Mouse (Mus musculus) right cerebral cortex, postnatal 10 days (tissue): Measurements from ENCODE around the gene Id2.

Experiments
- DNase-seq, 2 experiments: peaks; one replicate each; pipeline ENCODE4 v3.0.0; 2021; ENCODE audit warnings: low spot score in 2 of 2

The Id2 gene

DNA sequence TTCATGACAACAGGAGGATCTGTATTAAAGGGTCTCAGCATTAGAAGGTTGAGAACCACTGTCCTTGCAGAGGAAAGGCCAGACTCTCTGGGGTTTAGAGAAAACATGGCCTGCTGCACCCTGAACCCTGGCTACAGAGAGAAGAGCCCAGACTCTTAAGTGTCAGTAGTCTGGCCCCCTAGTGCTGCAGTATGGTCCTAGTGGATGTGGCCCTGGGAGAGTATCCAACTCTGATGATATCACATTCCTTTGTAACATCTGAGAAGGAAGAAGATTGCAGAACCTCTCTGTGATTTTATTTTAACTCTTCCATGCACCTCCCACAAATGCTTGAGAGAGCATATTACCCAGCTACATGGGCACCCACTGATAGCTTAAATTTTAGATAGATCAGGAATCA is 7.6 kb upstream of the Id2 start:
- no peak for DNase-seq

DNA sequence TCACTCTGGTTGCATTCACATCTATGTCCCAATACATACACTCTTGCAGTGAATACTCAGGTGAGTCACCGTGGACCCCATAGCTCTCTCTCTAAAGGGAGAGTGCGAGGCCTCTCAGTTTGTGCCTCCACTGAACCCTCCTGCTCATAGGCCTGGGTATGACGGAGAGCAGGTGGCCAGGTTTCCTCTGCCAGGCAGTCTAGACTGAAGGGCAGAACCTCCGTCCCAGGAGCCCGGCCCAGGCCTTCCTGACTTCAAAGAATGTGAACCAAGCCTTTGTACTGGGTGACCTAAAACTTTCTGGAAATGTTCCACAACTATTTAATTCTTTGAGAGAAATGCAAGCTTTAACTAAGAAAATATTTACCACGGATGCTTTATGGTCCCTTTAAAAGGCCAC is 7.0 kb upstream of the Id2 start:
- no peak for DNase-seq

DNA sequence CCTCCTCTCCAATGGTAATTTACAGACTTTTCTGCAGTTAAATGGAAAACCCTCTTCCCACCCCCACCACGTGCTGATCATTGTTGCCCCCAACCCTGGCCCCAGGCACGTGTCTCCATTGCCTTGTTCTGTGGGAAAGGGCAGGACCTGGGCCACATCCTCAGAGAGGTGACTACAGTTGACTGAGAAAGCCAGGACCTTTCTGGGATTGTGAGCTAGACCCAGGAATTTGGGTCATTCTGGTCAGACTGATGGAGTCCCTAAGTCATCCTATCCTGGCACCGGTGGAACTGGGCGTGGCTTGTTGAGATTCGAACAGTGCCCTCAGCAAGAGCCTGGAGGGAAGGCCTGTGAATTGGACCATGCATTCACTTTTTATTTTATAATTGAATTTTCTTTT is 4.4 kb upstream of the Id2 start:
- peak in 1 of 2 experiments; percentile 43 for DNase-seq

DNA sequence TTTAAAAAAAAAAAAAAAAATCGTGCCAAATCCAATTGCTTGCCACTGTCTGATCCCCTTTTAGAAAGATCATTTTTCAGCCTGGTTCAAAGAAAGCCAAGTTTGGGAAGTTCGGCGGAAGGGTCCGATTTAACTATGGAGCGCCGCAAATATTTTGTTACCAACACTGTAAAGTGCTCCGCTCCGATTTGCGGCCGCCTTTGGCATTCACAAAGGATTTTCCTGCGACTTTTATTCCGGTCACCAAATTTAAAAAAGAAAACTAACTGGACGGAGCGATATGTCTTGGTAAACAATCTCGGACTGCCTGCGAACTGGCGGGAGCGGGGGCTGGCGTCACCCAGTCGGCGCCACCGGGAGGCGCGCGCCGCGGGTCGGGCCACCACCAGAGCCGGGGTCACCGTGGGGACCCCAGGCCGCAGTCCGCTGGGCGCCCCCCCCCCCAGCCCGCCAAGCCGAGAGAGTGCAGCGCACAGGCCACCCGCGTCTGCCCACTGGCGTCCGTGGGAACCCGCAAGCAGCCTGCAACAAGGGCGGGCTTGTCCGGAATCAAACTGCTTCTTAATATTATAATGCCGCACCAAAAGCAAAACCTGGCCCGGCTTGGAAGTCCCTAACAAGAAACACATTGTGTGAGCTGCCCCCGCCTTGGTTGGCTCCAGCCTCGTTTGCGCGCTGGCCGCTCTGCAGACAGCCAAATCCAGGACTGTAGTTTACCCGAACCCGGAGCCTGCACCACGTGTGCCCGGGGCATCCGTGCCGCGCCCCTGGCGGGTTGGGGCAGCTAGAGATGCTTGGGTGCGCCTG is 3.7 kb upstream of the Id2 start:
- DNase-seq: peak; percentile 81 to 86

DNA sequence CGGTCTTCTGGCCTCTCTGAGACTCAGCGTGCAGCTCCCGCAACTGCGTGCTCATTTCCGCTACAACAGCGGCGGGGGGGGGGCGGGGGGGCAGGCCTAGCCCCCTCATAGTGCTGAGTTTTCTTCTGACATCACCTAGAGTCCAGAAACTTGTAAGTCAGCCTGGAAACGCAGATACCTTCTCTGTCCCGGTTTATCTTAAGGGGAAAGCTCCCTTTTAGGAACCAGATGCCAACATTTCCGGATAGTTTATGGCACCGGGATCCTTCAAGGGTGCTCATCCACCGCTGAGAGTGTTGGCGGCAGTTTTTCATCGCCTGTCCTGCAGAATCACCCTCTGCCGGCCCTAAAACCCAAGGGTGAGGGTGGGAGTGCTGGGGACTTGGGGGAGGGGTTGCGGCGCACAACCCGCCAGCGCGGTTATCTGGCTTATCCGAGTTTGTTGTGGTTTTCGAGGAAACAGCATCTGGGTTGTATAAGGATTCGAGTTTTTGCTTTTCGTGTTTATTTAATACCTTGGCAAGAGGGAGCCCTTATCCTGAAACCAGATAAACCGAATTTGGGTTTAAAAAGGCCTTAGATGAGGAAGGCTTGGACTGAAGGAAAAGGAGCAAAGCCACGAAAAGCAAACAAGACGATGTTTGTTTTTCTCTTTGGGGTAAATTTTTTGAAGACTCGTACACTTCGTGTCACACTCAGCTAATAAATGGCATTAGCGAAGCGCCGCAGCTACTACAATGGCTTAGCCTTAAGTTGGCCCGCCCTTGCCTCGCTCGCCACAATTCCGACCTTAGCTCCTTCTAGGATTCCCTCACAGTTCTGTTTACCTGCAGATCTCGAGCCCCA is 2.8 kb upstream of the Id2 start:
- peak in 1 of 2 experiments; percentile 39 for DNase-seq

DNA sequence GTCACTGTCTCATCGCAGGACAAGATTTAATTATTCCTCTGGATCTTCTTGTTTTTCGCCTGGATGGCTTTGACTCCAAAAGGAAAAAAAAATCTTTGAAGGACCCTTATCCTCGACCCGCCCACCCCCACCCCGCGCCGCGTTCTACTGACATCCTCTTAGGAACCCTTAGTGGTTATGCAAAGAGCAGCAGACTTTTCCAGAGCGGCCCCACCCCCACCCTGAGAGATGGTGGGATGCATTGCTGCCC is 2.3 kb upstream of the Id2 start:
- DNase-seq: peak; percentile 66

DNA sequence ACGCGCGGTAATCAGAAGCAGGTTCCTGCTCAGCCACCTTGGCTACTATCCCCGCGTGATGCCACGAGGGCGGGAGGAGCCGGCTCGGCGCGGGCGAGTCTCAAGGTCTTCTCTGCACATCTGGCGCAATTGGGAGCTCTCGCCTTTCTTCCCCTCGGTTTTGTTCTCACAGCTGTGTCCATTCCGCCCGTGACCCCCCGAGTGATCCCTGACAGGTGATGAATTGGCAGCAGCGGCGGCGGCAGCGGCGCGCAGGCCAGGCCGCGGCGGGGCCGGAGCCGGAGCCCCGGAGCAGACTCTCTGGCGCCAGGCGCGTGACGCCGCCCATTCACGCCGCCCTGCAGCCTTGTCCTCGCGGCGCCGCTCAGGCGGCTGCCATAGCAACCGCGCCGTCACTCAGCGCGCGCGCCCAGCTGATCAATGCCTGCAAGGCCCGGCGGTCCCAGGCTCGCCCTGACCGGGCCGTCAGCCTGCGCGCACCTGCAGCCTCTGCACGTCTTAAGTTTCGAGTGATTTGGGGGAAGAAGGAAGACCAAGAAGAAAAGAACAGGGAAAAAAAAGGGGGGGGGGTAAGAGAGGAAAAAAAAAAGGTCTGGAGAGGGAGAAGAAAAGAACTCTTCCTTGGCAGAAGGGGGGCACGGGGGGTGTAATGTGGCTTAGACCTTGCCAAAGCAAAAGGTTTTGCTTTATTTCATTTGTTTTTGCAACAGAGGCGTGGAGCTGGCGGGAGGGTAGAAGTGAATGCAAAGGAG is 1.8 kb upstream of the Id2 start:
- DNase-seq: peak; percentile 94 to 96

DNA sequence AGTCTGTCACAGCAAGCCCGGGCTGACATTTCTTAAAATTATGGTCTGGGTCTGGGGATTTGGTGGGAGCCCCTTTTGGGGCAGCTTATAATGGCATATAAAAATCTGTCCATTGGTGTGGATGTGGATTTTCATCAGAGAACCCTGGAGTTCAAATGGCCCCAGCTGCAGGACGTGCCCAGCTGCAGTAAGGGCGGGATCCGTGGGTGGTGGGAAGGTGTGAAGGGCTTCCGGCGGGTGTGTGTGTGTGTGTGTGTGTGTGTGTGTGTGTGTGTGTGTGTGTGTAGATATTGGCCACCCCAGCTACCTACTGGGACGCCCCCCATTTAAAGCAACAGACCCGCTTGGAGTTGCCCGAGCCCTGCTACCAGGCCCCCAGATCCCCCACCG is 1.2 kb upstream of the Id2 start:
- DNase-seq: no peak

DNA sequence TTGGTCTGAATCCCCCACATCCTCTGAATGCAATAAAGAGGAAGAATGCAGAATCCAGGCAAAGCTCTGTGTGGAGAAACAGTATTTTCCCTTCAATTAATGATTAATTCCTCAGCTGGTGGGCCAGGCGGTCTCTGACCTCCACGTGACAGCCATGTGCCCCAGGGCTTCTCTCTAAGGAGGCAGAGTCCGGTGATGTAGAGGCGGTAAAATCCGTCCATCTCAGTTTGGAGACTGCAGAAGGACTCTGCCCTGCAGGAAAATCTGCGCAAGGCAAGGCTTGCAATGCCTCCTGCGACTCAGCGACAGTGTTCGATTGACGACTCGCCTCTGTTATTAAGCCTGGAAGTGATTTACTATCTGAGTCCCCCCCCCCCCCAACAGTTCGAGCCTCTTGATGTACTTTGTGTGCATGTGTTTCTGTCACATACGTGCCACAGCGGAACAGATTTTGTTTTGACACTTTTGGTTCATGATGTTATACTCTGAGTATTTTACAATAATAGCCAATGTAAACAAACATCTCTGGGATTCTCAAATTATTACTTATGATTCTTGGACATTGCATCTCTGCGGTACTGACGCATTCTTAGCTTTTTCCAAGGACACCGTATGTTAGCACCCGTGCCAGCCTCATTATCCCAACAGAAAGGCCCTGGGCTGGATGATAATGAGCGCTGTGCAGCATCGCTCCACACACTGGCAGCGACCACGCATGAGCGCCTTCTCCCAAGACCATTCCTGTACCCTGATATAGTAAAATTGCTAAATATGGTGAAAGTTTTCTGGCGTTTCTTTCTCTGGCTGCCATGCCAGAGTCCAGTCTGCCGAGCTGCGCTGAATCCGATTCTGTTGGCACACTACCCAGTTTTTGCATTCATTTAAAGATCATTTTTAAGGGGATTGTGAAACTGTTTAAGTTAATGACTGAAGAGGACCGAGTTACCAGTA is 545 bp upstream of the Id2 start:
- peak; percentile 70 to 81 for DNase-seq

DNA sequence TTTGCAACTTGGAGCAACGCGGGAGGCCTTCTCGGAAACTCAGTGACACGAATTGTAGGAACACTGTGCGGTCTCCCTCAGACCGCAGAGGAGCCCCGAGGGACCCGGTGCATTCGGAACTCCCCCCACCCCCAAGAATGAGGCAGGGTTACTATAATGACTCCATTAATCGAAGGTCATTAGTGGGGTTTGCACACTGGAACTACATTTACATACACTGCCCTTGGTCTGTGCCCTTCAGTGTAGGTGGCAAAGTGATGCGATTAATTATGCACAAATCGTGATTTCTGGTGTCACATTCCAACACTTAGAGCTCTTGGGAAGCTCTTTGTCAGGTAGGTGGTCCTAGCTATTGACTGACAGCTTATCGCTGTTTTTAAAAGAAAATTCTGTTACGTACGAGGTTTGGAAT is 294 bp downstream of the Id2 start:
- no peak for DNase-seq

DNA sequence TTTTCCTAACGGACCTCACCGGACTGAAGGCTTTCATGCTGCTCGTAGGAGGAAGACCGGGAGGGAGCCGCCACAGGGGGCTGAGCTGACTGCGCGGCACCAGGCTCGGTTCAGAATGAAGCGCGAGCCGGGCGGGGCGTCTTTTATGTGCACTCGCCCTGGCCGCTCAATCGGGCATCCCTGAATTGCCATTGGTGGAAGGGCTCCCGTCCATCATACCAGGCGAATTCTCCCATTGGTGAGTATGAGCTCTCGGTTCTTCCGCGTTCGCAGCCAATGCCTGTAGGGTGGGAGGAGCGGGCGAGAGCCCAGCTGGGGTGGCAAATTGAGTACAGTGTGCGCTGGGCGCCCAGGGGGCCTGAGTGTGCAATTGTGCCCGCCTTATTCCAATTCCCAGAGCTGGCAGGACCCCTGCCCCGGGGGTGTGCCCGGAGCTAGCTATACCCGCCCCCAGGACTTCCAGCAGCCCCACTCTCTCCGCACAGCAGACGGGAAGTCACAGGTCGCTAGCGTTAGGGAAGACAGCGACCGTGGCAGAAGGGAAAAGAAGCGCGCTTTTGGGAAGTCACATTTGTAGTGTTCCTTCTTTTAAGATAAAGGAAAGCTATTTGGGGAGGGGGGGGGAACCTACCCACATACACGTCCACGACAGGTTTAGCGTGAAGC is 833 bp downstream of the Id2 start:
- peak; percentile 99 for DNase-seq

DNA sequence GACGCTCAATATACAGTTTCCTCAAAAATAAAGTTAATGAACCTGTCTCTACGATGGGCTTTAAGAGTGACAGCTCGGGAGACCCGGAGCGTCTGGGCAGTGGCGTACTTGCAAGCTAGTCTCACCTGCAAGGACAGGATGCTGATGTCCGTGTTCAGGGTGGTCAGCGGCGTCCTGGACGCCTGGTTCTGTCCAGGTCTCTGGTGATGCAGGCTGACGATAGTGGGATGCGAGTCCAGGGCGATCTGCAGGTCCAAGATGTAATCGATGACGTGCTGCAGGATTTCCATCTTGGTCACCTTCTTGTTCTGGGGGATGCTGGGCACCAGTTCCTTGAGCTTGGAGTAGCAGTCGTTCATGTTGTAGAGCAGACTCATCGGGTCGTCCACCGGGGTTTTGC is 1.4 kb downstream of the Id2 start:
- no peak for DNase-seq

DNA sequence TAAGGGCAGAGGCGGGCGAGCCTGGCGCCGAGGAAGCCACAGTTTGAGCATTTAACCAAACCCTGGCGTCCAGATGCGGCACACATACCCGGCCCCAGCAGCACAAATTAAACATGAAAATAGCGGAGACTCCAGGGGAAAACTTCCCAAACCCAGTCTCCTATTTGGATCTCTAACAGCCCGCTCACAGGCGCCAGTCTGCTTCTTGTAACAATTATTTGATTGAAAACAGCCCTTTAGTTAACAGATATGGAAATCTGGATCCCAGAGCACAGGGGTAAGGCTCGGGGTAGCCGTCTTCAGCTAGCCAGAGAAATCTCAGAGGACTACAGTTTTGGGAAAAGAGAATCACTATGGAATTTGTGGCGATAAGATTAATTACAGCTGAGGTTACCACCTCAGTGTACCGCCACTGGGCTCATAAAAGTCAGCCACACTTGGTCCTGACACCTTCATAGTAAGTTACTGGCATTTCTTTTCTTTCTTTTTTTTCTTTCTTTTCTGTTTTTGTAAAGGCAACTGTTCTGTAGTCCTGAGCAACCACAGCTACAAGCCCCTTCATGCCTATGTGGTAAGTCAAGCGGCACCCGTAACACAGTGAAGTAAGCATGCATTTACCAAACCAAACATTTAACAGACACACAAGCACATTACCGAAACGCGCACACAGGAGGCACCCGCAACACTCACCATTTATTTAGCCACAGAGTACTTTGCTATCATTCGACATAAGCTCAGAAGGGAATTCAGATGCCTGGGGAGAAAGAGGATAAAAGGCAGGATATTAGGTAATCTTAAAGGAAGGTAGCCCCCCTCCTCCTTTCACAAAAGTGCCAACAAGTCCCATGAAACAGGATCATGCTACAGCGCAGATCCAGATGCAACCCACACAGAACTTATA is 2.1 kb downstream of the Id2 start:
- DNase-seq: peak; percentile 38 to 46

DNA sequence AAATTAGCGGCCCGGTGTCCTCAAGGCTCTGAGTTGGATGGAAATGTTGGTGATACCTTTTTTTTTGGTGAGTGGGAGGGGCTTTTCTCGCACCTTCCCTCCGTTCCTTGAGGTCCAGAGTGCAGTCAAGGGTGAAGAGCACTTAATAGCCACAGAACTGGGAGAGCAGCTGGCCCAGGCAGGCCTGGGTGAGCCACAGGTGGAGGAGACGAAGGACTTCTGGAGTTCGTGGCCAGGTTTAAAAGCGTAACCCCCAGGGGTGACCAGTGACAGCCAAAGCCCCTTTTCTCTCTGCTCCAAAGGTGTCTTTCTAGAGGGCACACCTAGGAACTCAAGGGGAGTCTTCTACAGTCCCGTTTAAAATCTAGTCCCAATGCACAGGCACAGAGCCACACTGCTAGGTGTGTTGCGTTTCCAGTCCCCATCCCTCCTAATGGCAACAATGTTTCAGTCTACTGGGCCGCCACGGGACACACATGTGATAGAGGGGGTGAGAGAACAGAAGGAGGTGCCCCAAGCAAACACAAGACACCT is 3.6 kb downstream of the Id2 start:
- no peak for DNase-seq

DNA sequence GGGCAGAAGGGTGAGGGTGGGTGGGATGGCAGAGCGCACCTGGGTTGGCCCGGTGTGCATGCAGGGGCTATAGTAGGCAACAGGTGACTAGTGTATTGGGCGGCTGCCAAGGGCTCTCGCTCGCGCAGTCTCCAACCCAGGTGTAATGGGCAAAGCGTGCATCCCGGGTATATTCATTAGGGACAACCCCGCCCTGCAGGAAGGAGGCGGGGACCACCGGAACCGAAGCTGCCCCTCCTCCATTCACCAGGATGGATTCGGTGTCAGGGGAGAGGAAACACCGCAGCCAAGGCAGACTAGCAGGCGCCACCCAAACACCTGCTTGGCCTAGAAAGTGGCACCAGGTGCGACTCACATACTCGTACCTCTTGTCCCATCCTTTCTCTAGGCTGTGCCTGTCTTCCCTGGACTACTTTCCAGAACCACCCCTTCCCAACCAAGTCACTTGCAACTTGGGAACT is 4.2 kb downstream of the Id2 start:
- DNase-seq: peak; percentile 69 to 70

DNA sequence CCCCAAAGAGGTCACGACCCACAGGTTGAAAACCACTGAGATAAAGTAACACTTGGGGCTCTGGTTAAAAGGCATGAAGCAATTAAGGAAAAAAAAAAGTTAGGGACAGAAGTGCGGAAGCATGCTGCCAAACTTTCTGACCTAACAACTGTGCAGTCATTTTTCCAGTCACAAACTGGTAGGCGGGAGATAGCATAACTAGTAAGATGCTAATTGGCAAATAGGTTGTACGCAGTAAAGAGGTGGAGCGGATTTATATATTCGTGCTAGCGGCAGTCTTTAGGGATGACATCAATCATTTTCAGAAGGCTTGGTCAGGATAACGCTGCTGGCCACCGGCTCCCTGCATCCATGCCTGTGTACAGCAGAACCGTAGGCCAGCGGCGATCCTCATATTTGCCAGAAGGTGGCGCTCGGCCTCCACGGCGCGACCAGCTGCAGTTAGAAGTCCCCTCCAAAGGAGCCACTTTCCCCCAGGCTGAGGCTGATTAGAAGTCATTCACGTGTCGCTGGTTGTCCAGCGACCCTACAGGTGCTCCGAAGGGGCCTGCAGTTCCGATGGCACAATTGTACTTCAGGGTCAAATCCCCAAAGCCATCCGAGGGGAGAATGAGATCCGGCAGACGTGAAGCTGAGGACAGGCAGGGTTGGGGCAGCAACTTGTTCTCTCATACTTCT is 4.8 kb downstream of the Id2 start:
- peak; percentile 91 for DNase-seq

DNA sequence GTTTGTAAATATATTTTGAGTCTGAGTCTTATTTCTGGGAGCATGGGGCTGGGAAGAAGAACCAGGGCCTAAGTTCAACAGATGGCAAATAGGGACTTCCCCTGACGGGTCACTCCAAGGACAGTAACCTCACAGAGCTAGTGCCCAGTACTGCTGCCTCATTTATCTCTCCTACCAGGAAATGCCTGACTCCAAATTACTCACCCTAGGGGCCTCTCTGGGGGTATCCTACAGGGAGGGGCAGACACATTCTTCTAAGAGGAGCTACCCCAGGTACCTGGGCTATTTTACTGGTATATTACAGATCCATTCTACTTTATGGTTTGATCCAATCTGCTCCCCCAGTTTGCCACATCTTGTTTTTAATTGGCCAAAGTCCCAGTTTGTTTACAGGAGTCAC is 7.5 kb downstream of the Id2 start:
- no peak for DNase-seq

DNA sequence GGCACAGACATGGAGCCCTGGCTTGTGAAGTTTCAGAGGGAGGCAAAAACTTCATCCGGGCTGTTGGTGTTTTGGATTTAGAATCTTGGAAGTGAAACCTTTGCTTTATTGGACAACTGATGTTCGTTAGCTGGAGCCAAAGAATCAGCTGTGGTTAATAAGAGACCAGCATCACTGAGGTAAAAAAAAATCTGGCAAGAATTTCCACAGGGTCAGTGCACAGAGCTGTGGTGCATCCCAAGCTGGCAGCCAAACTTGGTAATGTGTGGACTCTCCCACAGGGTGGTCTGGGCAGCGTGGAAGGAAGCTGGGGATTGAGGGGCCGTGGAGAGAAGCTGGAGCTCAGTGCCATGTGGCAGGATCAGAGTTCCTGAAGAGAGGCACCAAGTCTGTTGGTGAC is 10.0 kb downstream of the Id2 start:
- DNase-seq: no peak
